Mouse (Mus musculus): ENCODE data around the gene Nup85.

Gene Nup85

DNA sequence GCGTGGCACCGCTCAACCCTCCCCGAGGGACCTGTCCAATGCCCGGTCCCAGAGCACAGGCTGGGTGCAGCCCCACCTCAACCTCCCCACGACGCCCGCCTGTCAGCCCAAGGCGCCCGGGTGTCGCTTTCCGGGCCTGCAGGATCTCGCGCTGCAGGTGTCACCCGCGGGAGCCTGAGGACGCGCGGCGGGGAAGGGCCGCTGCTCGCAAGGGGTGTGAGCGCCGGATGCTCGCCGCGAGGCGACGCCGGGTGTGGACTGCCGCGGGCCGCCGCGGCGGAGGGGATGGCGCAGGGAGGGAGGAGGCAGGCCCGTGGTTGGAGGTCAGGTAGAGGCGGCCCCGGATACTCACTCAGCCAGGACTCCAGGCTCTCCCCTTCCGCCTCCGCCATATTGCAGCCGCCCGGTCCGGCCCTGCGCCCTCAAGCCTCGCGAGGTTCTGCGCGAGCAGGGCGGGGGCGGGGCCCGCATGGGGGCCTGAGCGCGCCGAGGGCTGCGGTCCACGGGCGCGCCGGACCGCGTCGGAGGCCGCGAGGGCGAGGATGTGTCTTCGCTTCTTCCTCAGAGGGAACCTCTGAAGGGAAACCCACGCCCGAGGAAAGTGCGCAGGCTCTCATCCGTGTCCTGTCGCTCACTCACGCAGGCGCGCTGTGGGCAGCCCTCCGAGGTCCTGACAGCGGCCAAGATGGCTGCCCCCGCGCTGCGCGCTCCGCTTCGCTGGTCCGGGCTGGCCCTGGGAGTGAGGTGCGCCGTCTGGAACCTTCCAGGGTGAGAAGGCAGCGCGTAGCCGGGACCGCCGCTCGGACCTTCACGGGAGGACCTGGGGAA lies 39.5 kb downstream of the Nup85 start, which contains the start of the genes Mrps7 and Gga3:
Gene Mrps7, plus strand, starts transcription at position 450 of the 828 bp plus-strand sequence.
Gene Gga3, minus strand, starts transcription at position 576 of the 828 bp plus-strand sequence.
- Histone ChIP-seq H3K27me3 (ENCODE audit: insufficient read depth, low read length) (no peaks in the 10 kb centered on the region), H3K4me3 (replicated peaks; ENCODE audit: low read length) (peak within 1 kb of the TSS; percentile 99), H3K9me3 (ENCODE audit: low read length) (no peaks in the 10 kb centered on the region), H3K4me1 (replicated peaks; ENCODE audit: low read depth, low read length) (peaks cover 81% of the 10 kb centered on the region), H3K36me3 (ENCODE audit: insufficient read depth, low read length) (peaks cover 75% of the 10 kb centered on the region)
- TF ChIP-seq POU5F1 (IDR thresholded peaks at IDR 0.05; ENCODE audit: borderline replicate concordance, low read length) = no peak
- no peak for TF ChIP-seq NANOG (IDR thresholded peaks at IDR 0.05; ENCODE audit: borderline replicate concordance, low read length)
- TF ChIP-seq CTCF (conservative IDR thresholded peaks at IDR 0.05; ENCODE audit: low read length) = no peak

DNA sequence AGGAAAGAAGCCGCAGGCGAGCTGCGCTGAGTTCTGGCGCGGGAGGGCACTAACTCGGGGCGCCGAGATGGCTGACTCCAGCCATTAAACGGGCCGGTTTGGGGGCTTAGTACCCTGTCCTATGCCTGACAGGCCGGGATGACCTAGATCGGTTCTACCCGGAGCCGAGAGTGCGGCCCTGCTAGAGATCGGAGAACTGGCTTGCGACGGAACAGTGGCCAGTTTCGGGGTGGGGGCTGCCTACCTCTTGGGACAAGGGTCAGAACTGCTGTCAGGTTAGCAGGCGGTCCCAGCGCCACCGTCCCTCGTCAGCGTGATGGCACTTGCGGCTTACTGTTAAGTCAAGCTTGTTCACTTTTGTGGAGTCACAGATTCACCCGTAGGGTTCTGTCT lies 40.1 kb downstream of the Nup85 start:
- TF ChIP-seq CTCF (conservative IDR thresholded peaks at IDR 0.05; ENCODE audit: low read length) = no peak
- TF ChIP-seq POU5F1 (IDR thresholded peaks at IDR 0.05; ENCODE audit: borderline replicate concordance, low read length) = no peak
- TF ChIP-seq NANOG (IDR thresholded peaks at IDR 0.05; ENCODE audit: borderline replicate concordance, low read length) = no peak
- peaks cover 81% of the 10 kb centered on the region for H3K4me1 ChIP-seq (replicated peaks; ENCODE audit: low read depth, low read length)
- peak overlapping the region; percentile 99 for H3K4me3 ChIP-seq (replicated peaks; ENCODE audit: low read length)
- H3K27me3 ChIP-seq (ENCODE audit: insufficient read depth, low read length) = no peaks in the 10 kb centered on the region
- H3K9me3 ChIP-seq (ENCODE audit: low read length) = no peaks in the 10 kb centered on the region
- peaks cover 76% of the 10 kb centered on the region for H3K36me3 ChIP-seq (ENCODE audit: insufficient read depth, low read length)

DNA sequence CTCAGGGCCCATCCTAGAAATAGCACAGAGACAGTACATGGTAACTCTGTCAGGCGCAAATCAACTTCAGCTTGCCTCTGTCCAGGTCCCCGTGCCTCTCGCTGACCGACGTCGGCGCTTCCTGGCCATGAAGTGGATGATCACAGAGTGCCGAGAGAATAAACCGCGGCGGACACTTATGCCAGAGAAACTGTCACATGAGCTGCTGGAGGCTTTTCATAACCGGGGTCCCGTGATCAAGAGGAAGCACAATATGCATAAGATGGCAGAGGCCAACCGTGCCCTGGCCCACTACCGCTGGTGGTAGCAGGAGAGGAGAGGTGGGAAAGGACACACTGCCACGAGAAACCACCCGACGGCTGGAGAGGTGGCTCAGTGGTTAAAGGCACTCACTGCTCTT lies 42.5 kb downstream of the Nup85 start:
- Histone ChIP-seq H3K27me3 (ENCODE audit: insufficient read depth, low read length) (no peaks in the 10 kb centered on the region), H3K4me3 (replicated peaks; ENCODE audit: low read length) (no peak overlapping the region), H3K9me3 (ENCODE audit: low read length) (no peaks in the 10 kb centered on the region), H3K36me3 (ENCODE audit: insufficient read depth, low read length) (peaks cover 78% of the 10 kb centered on the region), H3K4me1 (replicated peaks; ENCODE audit: low read depth, low read length) (peaks cover 78% of the 10 kb centered on the region)
- no peak for TF ChIP-seq CTCF (conservative IDR thresholded peaks at IDR 0.05; ENCODE audit: low read length)
- no peak for TF ChIP-seq POU5F1 (IDR thresholded peaks at IDR 0.05; ENCODE audit: borderline replicate concordance, low read length)
- no peak for TF ChIP-seq NANOG (IDR thresholded peaks at IDR 0.05; ENCODE audit: borderline replicate concordance, low read length)

DNA sequence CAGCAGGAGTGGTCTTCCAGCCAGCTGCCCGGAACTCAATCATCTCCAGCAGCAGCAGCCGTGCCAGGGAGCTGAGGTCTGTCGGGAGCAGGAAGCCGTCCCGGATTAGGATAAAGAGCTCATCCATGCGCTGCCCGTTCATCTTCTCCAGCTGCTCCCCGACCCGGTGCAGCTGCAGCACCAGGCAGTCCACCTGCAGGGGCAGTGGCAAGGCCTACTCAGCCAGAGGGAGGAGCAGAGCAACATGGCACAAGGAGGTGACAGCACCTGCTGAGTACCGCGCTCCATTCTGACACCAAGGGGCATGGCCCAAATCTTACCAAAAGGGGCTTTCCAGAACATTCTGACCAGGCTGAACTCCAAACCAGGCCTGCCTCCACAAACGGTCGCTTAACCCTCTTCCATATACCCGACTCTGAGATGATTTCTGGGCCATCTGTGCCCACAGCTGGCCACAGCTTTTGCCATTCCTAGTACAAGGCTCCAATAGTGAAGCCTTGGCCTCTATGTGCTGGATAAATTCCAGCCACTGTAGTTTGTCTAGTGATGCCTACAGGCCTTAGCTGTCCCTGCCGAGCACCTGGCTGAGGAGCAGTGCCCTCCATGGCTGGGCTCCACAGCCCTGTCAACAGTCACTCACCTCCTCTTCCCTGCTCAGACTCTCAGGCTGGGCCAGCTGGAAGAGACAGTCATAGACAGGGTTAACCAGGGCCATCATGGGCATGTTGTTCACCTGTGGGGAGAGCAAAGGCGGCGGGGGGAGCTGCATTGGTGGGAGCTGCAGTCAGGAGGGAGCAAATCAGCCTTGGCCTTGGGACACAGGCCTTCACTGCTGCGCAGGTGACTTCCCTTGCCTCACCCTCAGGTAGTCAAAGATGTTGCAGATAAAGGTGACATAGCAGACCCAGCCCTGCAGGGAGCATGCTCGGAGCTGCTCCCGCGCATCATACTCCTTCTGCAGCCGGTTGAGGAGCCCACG lies 44.5 kb downstream of the Nup85 start:
- Histone ChIP-seq H3K27me3 (ENCODE audit: insufficient read depth, low read length) (no peaks in the 10 kb centered on the region), H3K4me1 (replicated peaks; ENCODE audit: low read depth, low read length) (peaks cover 77% of the 10 kb centered on the region), H3K9me3 (ENCODE audit: low read length) (no peaks in the 10 kb centered on the region), H3K36me3 (ENCODE audit: insufficient read depth, low read length) (peaks cover 74% of the 10 kb centered on the region), H3K4me3 (replicated peaks; ENCODE audit: low read length) (peak overlapping the region; percentile 46)
- no peak for TF ChIP-seq NANOG (IDR thresholded peaks at IDR 0.05; ENCODE audit: borderline replicate concordance, low read length)
- no peak for TF ChIP-seq POU5F1 (IDR thresholded peaks at IDR 0.05; ENCODE audit: borderline replicate concordance, low read length)
- TF ChIP-seq CTCF (conservative IDR thresholded peaks at IDR 0.05; ENCODE audit: low read length) = no peak

DNA sequence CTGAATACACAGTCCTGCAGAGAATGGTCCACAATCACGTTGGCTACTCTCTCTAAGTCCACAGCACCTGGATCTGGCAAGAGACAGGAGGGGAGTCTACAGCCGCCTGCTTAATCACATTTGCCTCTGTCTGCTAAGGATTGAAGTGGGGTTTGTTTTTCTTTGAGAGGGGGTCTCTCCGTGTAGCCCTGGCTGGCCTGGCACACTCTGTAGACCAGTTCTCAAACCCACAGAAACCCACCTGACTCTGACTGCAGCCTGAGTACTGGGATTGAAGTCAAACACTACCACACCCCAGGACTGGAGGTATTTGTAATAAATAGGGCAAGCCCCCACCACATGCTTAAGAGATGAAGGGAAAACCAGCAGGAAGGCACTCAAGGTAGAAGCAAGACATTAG lies 45.3 kb downstream of the Nup85 start:
- TF ChIP-seq POU5F1 (IDR thresholded peaks at IDR 0.05; ENCODE audit: borderline replicate concordance, low read length) (no peak), NANOG (IDR thresholded peaks at IDR 0.05; ENCODE audit: borderline replicate concordance, low read length) (no peak), CTCF (conservative IDR thresholded peaks at IDR 0.05; ENCODE audit: low read length) (no peak)
- no peaks in the 10 kb centered on the region for H3K27me3 ChIP-seq (ENCODE audit: insufficient read depth, low read length)
- H3K36me3 ChIP-seq (ENCODE audit: insufficient read depth, low read length) = peaks cover 81% of the 10 kb centered on the region
- H3K9me3 ChIP-seq (ENCODE audit: low read length) = no peaks in the 10 kb centered on the region
- peak overlapping the region; percentile 46 for H3K4me3 ChIP-seq (replicated peaks; ENCODE audit: low read length)
- H3K4me1 ChIP-seq (replicated peaks; ENCODE audit: low read depth, low read length) = peaks cover 85% of the 10 kb centered on the region

DNA sequence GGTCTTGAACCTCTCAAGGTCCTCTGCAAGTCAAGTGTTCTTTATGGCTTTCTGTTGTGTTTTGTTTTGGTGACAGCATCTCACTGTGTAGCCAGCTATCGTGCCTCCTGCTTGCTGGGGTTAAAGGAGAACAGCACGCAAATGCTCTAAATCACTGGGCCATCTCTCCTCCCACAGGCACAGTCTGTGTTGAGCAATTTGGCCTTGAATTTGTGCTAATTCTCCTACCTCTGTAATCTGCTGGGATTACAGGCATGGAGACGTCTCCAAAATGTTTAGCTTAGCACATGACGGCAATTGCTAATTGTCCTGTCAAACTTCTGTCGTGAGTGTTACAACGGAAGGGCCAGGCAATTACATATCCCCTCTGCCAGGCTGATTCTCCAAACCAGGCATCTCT lies 46.9 kb downstream of the Nup85 start:
- Histone ChIP-seq H3K9me3 (ENCODE audit: low read length) (no peaks in the 10 kb centered on the region), H3K27me3 (ENCODE audit: insufficient read depth, low read length) (no peaks in the 10 kb centered on the region), H3K4me3 (replicated peaks; ENCODE audit: low read length) (peak overlapping the region; percentile 91), H3K4me1 (replicated peaks; ENCODE audit: low read depth, low read length) (peaks cover 85% of the 10 kb centered on the region), H3K36me3 (ENCODE audit: insufficient read depth, low read length) (peaks cover 76% of the 10 kb centered on the region)
- TF ChIP-seq CTCF (conservative IDR thresholded peaks at IDR 0.05; ENCODE audit: low read length) (no peak), NANOG (IDR thresholded peaks at IDR 0.05; ENCODE audit: borderline replicate concordance, low read length) (no peak), POU5F1 (IDR thresholded peaks at IDR 0.05; ENCODE audit: borderline replicate concordance, low read length) (no peak)

DNA sequence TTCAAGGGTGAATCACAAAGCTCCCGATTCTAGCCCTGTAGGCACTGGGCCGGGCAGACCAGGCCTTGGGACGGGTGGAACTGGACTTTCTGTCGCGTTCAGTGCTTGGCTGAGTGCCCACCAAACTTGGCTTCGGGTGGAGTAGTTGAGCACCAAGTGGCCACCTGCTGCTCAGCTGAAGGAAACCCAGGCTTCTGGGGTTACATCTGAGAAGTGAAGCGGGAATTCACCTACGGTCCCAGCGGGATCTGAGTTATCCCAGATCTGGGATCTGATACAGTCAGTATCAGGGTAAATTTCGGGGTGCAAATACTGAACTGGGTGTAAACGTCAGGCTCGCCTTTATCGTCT lies 47.8 kb downstream of the Nup85 start:
- Histone ChIP-seq H3K9me3 (ENCODE audit: low read length) (no peaks in the 10 kb centered on the region), H3K4me1 (replicated peaks; ENCODE audit: low read depth, low read length) (peaks cover 85% of the 10 kb centered on the region), H3K4me3 (replicated peaks; ENCODE audit: low read length) (peak overlapping the region; percentile 91), H3K36me3 (ENCODE audit: insufficient read depth, low read length) (peaks cover 68% of the 10 kb centered on the region), H3K27me3 (ENCODE audit: insufficient read depth, low read length) (no peaks in the 10 kb centered on the region)
- TF ChIP-seq POU5F1 (IDR thresholded peaks at IDR 0.05; ENCODE audit: borderline replicate concordance, low read length) = no peak
- no peak for TF ChIP-seq NANOG (IDR thresholded peaks at IDR 0.05; ENCODE audit: borderline replicate concordance, low read length)
- no peak for TF ChIP-seq CTCF (conservative IDR thresholded peaks at IDR 0.05; ENCODE audit: low read length)
